Mouse (Mus musculus) regulatory T cell (primary cell): Measurements from ENCODE around the gene G6pc2.

ENCODE experiments used
- in situ Hi-C: fragments of 300-600 bp; cut with MboI, MseI; formaldehyde crosslinking; loops from one replicate; pipeline ENCODE4 v1.15.1; 2025; ENCODE audit warnings: high pct_unique_total_duplicates

Gene G6pc2

GRCm38 (mm10) chr2:69239315-69239714, 28.4 kb downstream of the G6pc2 start:
- in situ Hi-C loops = no loop called here

- in situ Hi-C loops = no loop called here
Measured at GRCm38 (mm10) chr2:69244924-69245323, 34.1 kb downstream of the G6pc2 start.

GRCm38 (mm10) chr2:69247081-69247480, 36.2 kb downstream of the G6pc2 start:
- in situ Hi-C loops = no loop called here

- in situ Hi-C loops = no loop called here
Measured at GRCm38 (mm10) chr2:69248221-69248755, 37.4 kb downstream of the G6pc2 start.

- in situ Hi-C loops = no loop called here
Measured at GRCm38 (mm10) chr2:69264069-69264618, 53.3 kb downstream of the G6pc2 start.

GRCm38 (mm10) chr2:69275875-69276274, 65.0 kb downstream of the G6pc2 start:
- in situ Hi-C loops = loop anchor here (5.0 kb wide), 1 partner anchor 156 kb away; no protein-coding TSS in a partner anchor
